Mouse (Mus musculus): ENCODE results near the gene Arsg.
A peak's percentile ranks its signal among the peaks of the same experiment; 100 is the strongest.

Gene Arsg

DNA sequence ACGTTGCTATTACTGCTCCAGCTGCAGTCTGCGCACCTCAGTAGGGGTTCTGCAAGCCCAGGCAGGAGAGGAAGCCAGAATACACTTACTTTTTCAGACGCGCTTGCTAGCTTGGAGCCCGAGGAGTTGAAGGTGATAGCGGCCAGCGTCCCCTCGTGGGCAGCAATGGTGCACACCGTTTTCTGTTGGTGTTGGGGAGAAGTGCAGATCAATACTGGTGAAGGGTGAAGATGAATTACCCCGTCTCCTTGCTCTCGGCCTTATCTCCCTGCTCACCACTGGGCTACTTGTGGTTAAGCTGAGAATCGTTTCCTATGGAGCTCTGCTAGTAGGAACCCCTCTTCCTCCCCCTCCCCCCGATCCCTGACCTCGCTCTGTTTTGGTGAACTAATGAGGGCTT is 110.8 kb downstream of the Arsg start:
- DNase-seq (ENCODE audit: low spot score in 2 of 2) = no peak

DNA sequence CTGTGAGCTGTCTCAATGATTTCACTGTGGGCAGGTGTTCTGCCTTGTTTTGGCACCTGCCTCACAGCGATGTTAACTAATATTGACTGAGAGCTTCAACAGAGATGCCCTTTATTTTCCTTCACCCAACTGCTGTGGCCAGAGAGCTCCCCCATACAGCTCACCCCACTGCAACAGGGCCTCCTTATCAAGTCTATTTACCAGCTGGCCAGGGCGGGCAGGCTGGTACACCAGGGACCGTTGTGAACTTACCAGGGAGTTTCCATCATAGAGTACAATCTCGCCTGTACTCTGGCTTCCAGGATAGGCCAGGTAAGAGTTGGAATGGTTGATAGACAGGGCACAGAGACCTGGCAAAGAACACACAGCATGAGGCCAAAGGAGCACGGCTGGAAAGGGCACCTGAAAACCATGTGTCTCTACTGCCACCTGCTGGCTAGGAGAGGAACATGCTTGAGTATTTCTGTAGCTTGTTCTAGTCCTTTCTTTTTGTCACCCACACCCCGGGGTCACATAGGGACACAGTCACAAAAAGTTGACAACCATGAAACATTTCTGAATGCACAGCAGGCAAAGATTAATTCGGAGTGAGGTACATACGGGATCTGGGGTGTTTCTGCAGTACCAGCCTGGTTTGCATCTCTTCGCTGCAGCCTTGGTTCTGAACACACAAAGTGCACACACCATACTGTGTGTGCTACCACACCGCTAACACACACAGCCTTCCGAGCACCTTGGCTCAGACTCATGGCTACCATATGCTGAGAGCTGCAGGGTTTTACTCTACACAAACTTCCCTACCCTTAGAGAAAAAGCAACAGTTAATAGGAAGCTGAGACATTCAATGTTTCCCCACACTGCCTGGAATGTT is 111.9 kb downstream of the Arsg start:
- DNase-seq (ENCODE audit: low spot score in 2 of 2) = peak; percentile 58 to 69

DNA sequence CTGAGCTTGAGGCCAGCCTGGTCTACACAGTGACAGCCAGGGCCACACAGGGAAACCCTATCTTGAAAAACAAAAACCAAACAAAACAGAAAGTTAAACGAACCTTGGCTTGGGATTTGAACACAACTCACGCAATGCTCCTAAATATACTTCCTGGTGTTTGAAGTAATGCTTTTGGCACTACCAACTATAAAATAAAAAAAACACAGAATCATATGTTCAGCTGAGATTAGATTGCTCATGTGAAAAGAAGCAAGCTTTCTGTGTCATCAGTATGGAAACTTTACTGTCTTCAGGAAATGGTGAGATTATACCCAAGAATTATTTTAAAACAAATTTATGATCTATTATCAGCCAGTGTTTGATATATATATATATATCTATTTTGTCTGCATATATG is 113.2 kb downstream of the Arsg start:
- DNase-seq (ENCODE audit: low spot score in 2 of 2) = no peak

DNA sequence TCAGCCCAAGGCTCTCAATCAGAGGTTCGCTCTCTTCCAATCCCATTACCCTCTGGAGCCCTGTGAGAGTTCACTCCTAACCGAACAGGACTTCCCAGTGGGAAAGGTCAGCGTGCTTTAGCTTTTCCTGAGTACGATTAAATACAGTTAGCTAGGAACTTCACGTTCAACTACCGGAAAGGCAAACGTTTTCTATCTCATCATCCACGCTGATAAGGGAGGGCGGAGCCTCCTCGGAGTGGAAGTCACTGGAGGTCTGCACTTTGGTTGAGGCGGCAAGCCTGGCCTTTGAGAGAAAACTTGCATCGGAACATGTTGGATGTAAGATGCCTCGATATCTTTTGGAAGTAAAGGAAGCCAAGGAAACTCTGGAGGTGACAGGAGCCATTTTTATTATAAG is 113.8 kb downstream of the Arsg start:
- no peak for DNase-seq (ENCODE audit: low spot score in 2 of 2)

DNA sequence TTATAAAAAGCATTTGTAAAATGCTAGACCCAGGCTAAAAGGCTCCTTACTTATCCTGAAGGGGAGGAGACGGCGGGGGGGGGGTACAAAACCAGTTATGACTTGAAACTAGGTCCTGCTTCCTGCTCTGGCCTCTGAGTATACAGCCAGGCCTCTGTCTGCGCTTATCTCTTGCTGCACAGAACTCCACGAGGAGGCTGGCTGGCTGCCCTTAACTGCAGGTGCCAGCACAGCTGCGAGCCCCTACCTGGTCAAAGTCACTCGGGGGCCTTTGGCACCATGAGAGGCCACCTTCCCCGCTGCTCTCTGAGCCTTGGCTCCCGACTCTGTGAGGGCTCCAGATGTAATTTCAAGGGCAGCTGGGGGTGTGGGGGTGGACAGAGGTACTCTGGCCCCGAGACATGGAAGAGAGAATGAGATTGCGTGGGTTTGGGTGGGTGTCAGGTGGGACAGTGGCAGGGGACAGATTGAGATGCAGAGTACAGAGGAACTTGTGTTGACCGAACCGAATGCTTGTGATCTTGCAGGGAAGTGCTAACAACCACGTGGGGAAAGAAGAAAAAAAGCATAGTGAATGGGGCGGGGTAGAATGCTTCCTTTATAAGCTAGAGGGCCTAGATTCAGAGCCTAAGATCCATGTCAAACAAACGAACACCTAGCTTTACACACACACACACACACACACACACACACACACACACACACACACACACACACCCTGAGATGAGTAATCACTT is 114.6 kb downstream of the Arsg start:
- peak in 1 of 2 experiments; percentile 40 for DNase-seq (ENCODE audit: low spot score in 2 of 2)

DNA sequence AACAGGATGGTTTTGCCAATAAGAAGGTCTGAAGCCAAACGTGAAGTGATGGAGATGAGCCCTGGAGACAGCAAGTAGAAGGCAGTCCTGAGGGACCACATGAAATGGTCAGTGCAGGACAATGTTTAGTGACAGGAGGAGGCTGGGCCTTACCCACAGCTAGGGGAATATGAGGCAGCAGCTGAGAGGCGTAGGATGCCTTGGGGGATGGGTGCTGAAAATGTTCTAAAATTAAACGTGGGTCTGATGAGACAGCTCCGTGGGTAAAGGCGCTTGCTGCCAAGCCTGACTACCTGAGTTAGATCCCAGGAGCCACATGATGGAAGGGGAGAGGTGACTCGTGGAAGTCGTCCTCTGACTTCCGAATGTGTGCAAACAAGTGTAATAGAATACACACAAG is 116.8 kb downstream of the Arsg start:
- DNase-seq (ENCODE audit: low spot score in 2 of 2) = no peak

DNA sequence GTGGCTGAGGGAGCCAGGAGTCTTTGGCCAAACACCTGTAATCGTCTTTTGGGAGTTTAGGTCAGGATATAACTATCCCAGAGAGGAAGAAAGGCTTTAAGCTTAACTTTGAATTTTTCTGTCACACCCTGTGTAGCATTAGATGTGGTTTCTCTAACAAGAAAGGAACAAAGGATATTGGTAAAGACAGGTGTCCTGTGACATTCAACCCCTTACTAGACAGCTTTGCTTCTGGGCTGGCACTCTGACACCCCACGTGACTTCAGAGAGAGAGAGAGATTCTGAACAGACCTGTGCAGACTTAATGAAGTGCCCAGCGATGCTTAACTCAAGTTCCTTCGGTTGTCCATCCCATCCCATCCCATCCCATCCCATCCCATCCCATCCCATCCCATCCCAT is 118.3 kb downstream of the Arsg start:
- no peak for DNase-seq (ENCODE audit: low spot score in 2 of 2)

DNA sequence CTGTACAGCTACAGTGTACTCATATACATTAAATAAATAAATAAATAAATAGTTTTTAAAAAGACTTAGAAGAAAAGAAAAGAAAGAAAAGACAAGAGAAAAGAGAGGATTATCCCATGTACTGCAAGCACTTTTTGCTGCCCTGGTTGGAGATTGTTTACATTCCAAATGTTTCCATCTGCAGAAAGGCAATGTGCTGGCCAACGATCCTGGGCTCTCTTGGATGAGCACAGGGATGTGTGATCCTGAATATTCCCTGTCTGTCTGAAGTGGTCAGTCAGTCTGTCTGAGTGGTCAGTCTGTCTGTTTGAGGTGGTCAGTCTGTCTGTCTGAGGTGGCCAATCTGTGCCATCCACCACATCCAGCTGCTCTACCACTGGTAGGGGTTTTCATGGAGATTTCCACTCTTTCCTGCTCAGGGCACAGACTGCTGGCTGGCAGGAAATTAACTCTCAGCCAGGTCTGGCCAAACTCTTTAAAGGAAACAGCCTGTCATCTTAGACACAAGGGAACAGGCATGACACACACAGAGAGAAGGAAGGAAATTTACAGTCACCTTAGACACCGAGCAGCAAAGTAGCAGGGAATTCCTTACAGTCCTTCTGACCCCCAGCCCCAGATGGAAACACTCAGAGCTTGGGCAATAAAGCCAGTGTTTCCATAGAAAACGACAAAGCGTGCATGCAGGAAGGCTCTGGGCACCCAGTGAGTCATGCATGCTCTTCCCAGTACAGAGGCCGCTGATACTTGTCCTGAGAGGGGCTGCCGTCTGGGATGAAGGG is 120.2 kb downstream of the Arsg start:
- no peak for DNase-seq (ENCODE audit: low spot score in 2 of 2)

DNA sequence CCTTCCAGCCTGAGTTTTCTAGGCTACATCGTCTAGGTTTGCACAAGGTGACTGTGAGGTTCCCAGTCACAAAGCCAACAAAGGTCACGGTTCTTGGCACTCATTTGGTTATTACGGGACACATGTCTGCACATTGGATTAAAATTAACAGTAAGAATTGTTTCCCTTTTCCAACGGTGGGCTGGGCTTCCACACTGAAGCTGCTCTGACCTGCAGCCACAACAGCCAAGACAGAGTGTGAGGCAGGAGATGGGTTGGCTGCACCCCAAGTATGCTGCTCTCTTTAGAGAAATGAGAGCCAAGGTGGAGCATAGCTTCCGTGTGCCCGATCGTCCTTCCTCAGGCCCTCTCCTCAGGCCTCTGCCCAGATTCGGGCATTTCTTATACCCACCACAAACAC is 121.6 kb downstream of the Arsg start:
- no peak for DNase-seq (ENCODE audit: low spot score in 2 of 2)

DNA sequence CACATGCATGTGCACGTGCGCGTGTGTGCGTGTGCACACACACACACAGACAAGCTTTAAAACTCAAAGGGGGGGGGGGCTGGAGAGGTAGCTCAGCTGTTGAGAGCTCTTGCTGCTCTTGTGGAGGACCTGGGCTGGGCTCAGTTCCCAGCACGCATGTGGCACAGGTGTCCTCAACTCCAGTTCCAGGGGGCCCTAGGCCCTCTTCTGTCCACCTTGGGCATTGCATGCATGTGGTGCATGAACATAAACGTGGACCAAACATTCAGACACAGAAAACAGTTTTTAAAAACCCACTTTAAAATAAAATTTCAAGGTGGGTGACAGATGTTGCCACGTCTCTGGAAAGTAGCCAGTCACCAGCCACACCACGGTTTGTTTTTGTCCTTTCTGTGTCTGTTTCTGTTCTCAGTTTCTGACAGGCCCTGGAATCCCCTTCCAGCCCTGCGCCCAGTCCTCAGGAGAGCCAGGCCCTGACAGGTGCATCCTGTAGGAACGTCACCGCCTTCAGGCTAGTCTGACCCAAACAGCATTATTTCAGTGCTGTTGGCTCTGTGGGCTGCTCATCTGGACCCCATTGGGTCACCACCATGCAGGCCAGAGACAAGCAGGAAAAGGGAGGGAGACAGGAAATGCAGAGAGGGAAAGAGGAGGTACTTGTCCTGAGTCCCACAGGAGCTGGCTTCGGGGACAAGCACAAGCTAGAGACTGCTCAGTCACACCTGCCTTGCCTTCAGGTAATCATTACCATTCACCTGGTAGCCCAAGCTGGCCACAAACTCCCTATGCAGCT is 125.8 kb downstream of the Arsg start:
- DNase-seq (ENCODE audit: low spot score in 2 of 2) = no peak

DNA sequence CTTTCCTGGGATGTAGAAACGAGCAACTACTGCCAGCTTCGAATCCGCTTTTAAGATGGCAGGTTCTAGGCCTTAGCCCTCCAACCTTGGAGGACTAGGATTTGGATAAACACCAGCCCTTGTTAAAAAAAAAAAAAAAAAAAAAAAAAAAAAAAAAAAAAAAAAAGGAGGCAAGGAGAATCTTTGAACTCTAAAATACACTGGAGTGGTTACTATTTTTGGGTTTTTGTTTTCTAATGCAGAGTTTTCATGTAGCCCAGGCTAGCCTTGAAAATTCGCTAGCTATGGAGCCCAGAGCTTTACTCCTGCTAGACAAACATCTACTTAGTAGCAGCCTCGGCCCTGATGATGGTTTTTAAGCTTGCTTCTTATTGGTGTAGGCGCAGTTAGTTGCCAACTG is 134.4 kb downstream of the Arsg start:
- DNase-seq (ENCODE audit: low spot score in 2 of 2) = no peak

DNA sequence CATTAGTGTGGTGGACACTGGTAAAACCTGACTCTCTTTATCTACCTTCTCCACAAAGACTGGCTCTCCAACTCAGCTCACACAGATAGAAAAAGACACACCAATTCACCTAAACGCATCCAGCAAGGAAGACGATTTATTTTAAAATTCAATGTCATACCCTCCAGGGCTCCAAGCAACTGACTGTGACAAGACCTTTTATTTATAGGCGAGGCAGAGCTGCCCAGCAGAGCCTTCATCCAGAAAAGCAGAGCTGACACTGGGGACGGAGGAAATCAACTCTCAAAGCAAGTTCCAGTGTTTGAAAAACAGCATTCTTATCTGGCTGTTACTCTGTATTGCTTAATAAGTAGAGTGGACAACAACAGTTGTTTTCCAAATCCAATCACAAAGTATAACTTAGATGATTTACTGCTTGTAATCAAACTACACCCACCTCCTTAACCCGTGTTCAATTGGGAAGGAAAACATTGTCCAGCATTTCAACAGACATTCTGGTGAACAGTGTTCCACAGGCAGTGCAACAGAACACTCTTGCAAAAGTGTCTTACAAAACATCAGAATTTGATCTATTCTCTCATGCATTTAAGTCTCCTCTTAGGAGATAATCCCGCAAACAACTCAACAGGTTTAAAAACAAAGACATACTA is 135.9 kb downstream of the Arsg start:
- no peak for DNase-seq (ENCODE audit: low spot score in 2 of 2)

DNA sequence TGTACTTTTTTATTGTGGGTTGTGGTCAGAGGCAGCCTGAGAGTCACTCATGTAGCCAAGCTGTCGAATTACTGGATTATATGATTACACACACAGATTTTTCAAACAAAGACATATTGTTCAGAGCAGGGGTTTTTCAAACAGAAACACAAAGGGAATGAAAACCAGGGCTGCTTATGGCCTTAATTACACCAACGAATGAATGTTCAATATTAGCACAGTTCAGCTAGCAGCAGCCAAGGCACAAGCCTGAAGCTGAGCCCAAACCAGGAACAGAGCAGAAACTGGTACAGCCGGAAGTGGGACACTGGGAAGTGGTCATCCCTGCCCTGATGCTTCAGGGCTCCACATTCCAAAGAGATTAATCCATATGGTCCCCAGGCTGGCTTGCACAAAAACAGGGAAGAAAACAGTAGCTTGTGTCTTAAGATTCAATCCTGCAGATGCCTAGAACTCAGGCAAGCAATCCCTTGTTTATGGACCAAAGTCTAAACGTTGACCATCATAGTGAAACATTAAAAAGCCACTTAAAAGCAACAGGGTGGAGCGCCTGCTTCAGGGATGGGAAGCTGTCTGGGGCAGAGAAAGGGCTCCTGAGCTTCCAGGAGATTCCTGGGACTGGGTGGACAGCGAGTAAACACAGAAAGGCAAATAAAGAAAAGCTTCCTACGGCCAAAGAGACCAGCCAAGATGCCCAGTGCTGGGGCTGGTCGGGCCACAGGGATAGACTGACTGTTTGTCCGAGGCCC is 137.0 kb downstream of the Arsg start:
- DNase-seq (ENCODE audit: low spot score in 2 of 2) = no peak

DNA sequence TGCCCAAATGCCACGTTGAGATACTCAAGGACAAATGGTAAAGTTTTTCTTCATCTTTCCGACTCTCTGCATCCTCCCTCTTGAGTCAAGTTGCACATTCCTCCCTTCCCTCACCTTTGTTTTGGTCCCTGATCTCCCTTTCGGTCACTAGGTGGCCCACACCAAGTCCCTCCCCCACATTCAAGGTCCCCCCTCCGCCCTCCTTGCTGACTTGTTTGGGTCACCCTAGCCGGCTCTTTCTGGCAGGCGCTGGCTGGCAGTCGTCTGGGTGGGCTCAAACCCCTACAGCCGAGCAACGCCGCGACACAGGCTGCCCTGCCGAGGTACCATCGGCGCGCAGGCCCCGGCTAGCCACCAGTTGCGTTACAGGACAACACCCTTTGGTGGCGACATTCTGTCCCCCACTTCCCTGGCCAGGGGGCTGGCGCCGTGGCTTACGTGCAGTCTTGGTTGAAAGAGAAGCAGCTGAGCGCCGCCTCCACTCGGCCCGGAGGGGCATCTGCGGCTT is 137.7 kb downstream of the Arsg start:
- DNase-seq (ENCODE audit: low spot score in 2 of 2) = no peak

DNA sequence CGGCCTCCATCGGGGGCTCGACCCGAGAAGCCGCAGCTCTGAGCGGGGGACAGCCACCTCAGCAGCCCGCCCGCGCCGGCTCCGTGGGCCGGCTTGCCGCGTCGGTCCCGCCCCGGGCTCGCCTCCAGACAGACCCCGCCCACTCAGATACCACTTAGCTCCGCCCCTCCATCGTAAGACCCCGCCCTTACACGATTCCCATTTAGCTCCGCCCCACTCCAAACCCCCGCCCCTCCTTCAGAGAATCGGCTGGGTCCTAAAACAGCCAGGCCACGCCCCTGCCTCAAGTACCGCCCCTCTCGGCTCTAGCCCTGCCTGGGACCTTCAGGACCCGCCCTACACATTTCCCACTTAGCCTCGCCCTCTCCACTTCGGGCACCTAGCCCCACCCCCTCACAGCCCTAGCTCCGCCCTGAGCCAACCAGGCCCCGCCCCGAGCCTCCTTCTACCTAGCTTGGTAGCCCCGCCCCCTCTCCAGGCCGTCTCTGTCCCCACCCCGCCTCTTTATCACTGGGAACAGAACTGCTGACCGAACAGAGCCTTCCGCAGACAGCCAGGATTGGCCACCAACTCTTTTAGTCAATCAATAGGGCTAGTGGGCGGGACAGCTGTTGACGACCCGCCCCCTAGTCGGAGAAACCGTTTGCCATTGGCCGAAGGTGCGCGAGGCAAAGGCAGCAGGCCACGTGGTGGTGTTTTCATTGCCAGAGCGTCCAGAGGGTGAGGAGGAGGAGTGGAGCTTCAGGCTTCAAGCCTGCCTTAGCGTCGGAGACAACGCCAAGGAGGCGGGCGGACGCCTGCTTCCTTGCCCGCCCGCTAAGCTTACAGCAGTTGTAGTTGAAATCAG is 138.4 kb downstream of the Arsg start, which contains the start of gene Wipi1:
TSS of gene Wipi1 (minus strand) at position 665 of the 847 bp plus-strand sequence.
- peak; percentile 99 to 100 for DNase-seq (ENCODE audit: low spot score in 2 of 2)

DNA sequence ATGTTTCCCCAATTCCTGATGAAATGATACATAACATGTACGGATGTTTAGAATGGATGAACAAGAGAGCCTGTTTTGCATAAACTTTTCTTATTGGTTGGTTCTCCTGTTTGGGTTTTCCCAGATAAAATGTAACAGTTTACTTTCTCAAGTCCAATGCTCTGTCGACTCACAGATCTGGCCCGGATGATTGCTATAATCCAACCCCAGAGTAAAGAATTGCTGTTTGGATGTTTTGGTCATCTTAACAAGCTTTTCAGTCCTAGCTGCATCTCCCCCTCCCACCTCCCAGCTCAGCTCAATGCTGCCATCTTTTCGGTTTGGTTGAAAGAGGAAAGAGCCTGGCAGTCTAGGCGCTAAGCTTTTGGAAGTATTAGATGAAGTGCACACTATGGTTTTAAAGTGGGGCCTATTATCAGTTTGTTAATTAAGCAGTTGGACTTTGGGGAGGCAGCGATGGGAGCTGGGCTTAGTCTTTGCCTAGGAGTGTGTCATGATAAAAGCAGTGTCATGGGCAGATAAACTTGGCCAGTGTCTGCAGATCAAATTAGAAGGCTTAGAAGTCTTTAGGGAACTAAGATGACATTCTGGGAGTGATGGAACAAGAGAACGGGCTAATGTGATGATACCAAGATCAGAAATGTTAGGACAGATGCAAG is 139.8 kb downstream of the Arsg start:
- DNase-seq (ENCODE audit: low spot score in 2 of 2) = no peak

DNA sequence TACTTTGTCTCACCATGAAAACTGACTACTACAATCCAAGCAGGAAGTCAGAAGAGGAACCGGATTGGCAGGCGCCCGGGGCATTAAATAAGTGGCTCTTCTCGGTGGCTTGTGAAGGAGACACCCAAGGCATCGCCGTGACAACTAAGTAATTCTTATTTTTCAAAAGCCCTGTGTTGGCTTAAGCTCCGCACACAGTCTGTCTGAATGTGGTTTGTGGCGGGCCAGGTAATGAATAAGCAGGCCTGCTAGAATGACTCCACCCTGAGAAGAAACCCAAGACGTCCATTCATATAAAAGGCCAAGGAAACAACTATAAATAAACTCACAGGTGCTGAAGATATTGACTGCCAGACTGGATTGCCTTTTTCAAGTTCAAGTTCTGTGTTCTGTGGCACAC is 142.1 kb downstream of the Arsg start:
- no peak for DNase-seq (ENCODE audit: low spot score in 2 of 2)

DNA sequence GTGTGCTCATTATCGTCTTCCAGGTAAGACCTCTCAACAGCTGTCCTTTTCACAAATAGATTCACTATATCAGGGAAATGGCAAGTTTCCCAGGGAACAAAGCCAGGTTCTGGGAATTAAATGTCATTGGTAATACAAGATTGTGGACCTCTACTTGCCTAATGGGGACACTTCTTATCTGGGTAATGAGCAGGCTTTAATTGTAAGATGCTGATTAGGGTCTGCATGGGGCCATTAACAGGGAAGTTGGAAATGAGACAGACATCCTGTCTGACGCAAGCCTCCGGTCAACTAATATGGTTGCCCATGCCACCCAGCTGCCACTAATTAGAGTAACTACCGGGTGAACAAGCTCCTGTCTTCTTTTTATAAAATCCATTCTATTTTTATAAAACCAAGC is 143.2 kb downstream of the Arsg start:
- DNase-seq (ENCODE audit: low spot score in 2 of 2) = no peak

DNA sequence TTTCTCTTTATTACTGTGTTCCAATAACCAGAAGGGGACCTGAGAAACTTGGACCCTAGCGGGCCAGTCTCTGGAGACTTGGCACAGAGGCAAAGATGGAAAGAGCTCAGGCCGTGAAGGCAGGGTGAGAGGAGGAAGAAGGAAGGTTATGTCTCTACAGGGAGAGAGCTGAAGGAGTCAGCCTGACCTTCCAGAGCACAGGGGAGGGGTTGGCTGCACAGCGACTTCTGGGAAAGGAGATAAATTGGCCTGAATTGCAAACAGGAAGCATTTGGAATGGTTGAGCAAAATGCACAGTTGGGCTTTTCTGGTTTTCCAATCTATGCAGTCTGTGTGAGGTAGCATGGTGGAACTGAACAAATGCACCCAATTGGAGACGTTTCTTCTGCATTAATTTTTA is 143.6 kb downstream of the Arsg start:
- DNase-seq (ENCODE audit: low spot score in 2 of 2) = no peak
